In the genomic region with DNA sequence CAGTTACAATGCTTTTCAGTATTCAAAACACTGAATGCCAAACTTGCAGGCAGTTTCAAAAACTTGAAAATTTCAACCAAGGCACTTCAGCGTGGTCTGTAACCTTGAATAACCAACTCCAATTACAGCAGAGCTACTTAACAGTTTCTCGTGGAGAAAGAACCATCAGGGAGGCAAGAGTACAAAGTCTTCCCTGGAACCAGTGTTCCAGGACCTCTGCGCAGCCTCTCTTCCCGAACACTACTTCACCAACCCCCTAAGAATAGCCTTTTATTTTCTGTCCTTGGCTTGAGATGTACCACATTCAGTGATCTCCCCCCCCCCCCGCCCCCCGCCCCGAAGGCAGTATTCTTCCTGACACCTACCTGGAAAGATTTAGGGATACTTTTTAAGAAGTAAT, we compare ENCODE assay signal across 7 mouse cellular contexts. TPM values are rescaled to one million over a fixed set of nuclear protein-coding genes. Genes with fewer than 3 reads are reported as not detected.
A peak's percentile ranks its signal among the peaks of the same experiment; 100 is the strongest.
DNase-seq lines count a peak whose midpoint lies in the region; ATAC-seq and TF ChIP-seq lines count a peak whose summit lies in the region.

No protein-coding gene starts in this region.

- H3K79me2 ChIP-seq in macrophage (ENCODE audit: inconsistent target) = peaks cover 53% of the 10 kb centered on the region

- H3K36me3 ChIP-seq in E14TG2a.4 (ENCODE audit: insufficient read depth, low read length) = no peaks in the 10 kb centered on the region
- H3K36me3 ChIP-seq in intestine, embryonic 14.5 days (ENCODE audit: control insufficient read depth, insufficient read depth, low read length) = 0 out of 2 replicates have a peak, but pooled peaks cover 3% of the 10 kb centered on the region
- peaks cover 8% of the 10 kb centered on the region; the same call in 1 of the 2 replicates for H3K36me3 ChIP-seq in macrophage (ENCODE audit: inconsistent target)

- H3K4me2 ChIP-seq in intestine, embryonic 14.5 days (ENCODE audit: low read length) = peak overlapping the region; percentile 79

- H3K4me3 ChIP-seq in E14TG2a.4 (replicated peaks; ENCODE audit: low read length) (peak overlapping the region; percentile 94), macrophage (ENCODE audit: inconsistent target) (peak overlapping the region; percentile 64)
- H3K4me3 ChIP-seq in intestine, embryonic 14.5 days (ENCODE audit: low read depth, low read length) = peak overlapping the region; percentile 71

- 5% methylated on average over 7 of the region's 7 CpGs for WGBS in intestine, embryonic 14.5 days
- WGBS in macrophage (ENCODE audit: missing documents) = 34% methylated on average over 7 of the region's 7 CpGs

- no peak for TF ChIP-seq POLR2A in brain, embryonic 14.5 days (IDR thresholded peaks at IDR 0.05; ENCODE audit: borderline replicate concordance, extremely low read depth, insufficient read depth, insufficient read length, poor library complexity, severe bottlenecking)

- ATAC-seq in intestine, embryonic 14.5 days (replicated peaks; ENCODE audit: low FRiP score, low TSS enrichment, low read depth) = no peak
- no peak for ATAC-seq in megakaryocyte progenitor cell, adult 5-6 weeks (replicated peaks; ENCODE audit: poor library complexity)

- H3K9me3 ChIP-seq in E14TG2a.4 (ENCODE audit: low read length) = no peaks in the 10 kb centered on the region
- no peaks in the 10 kb centered on the region for H3K9me3 ChIP-seq in intestine, embryonic 14.5 days (ENCODE audit: control insufficient read depth, low read length)

- DNase-seq in brain, embryonic 14.5 days (ENCODE audit: low read depth) = peak; percentile 19
- peak; percentile 54 for DNase-seq in intestine, embryonic 14.5 days (ENCODE audit: low spot score)
- DNase-seq in B cell, adult 2 months = no peak
- DNase-seq in gastrocnemius, postnatal 10 days = no peak

- peak overlapping the region; percentile 86 for H3K9ac ChIP-seq in intestine, embryonic 14.5 days (ENCODE audit: low read length)

- peaks cover 28% of the 10 kb centered on the region for H3K27me3 ChIP-seq in E14TG2a.4 (ENCODE audit: insufficient read depth, low read length)
- H3K27me3 ChIP-seq in intestine, embryonic 14.5 days (replicated peaks; ENCODE audit: control insufficient read depth, insufficient read depth, low read length) = no peaks in the 10 kb centered on the region

- no peak for TF ChIP-seq CTCF in E14TG2a.4 (conservative IDR thresholded peaks at IDR 0.05; ENCODE audit: low read length)
- TF ChIP-seq CTCF in brain, embryonic 14.5 days (IDR thresholded peaks at IDR 0.05; ENCODE audit: borderline replicate concordance, extremely low read depth, insufficient read depth, insufficient read length) = no peak

- no peak overlapping the region for H3K27ac ChIP-seq in intestine, embryonic 14.5 days (ENCODE audit: low read depth)
- no peak overlapping the region for H3K27ac ChIP-seq in macrophage

- H3K4me1 ChIP-seq in E14TG2a.4 (replicated peaks; ENCODE audit: low read depth, low read length) = peaks cover 28% of the 10 kb centered on the region
- H3K4me1 ChIP-seq in intestine, embryonic 14.5 days (replicated peaks; ENCODE audit: control insufficient read depth, insufficient read depth, low read length) = peaks cover 16% of the 10 kb centered on the region; the same call in 1 of the 2 replicates

RNA-seq across cellular contexts. Expression of a gene that starts 1.0 kb away (rescaled TPM):
- polyA plus RNA-seq in brain, embryonic 14.5 days (2012; rRNA removed) = 17.1 and 18.5 TPM in 2 replicates
- polyA plus RNA-seq in intestine, embryonic 14.5 days (2014; fragmentation: Nextera tagmentation; extraction: Ambion mirVana) = 31.9 and 32.9 TPM in 2 replicates
- total RNA-seq in macrophage (2018; cell fraction: chromatin; rRNA removed) = 100 to 1,000 TPM in 22 of 26 experiments, 10 to 100 TPM in 4; 72.7 to 206 (median 140) TPM
- total RNA-seq in macrophage (2018; cell fraction: cytosol; rRNA removed) = 10 to 100 TPM; 15.9 to 40.1 (median 25.7) TPM
- 100 to 1,000 TPM in 7 of 26 experiments, 10 to 100 TPM in 19; 56.0 to 141 (median 72.0) TPM for total RNA-seq in macrophage (2018; cell fraction: nucleus; rRNA removed)
- 22.0 to 27.0 TPM (median 25.2 TPM) in 3 replicates for polyA plus RNA-seq in macrophage (2018)
- 10 to 100 TPM; 11.4 to 16.1 TPM for total RNA-seq in gastrocnemius, postnatal 10 days (2021)
- total RNA-seq in megakaryocyte progenitor cell, adult 5-6 weeks (2015) = 16.9 and 18.0 TPM in 2 replicates
- 11.4 and 16.3 TPM in 2 replicates for total RNA-seq in megakaryocyte progenitor cell, adult 5-6 weeks (2017)

Comparison
In these comparisons a context has a peak if more than half of its experiments do, and no peak if none do; other contexts are left out.
1. DNase-seq: peak in brain, embryonic 14.5 days (single experiment) and intestine, embryonic 14.5 days (single experiment); none in B cell, adult 2 months (0 of 2) and gastrocnemius, postnatal 10 days (single experiment).
2. Peak in every context shown above with its lines, with median percentiles within 50 percentile points of each other: H3K4me3 ChIP-seq.